11 mouse cellular contexts compared by ENCODE assay signal in genomic region chr1:128303900-128304299, GRCm38 (mm10). TPM values are rescaled to one million over a fixed set of nuclear protein-coding genes. Genes with fewer than 3 reads are reported as not detected.
DNase-seq lines count a peak whose midpoint lies in the region; ATAC-seq and TF ChIP-seq lines count a peak whose summit lies in the region.
"Had no signal": no experiment of that assay in that cellular context is flagged by ENCODE, and none has a peak within 500 bp of the region (broad histone marks: within the 10 kb centered on the region; RNA-seq: fewer than 3 reads in every experiment).

No protein-coding gene starts in this region.

- WGBS in kidney, embryonic 14.5 days = 80% methylated on average over 16 of the region's 16 CpGs
- WGBS in kidney, postnatal 0 days = 81% methylated on average over 16 of the region's 16 CpGs
- 92% methylated on average over 16 of the region's 16 CpGs for WGBS in heart, adult 2 months

- no peaks in the 10 kb centered on the region for H3K9me3 ChIP-seq in kidney, embryonic 14.5 days (ENCODE audit: control insufficient read depth, low read length)
- no peaks in the 10 kb centered on the region for H3K9me3 ChIP-seq in kidney, postnatal 0 days (replicated peaks; ENCODE audit: low read length)
- H3K9me3 ChIP-seq: limb, embryonic 15.5 days had no signal

- H3K79me2 ChIP-seq in heart, adult 2 months (replicated peaks; ENCODE audit: control insufficient read depth, insufficient read depth, low read length) = no peaks in the 10 kb centered on the region

- TF ChIP-seq CTCF in kidney, postnatal 0 days (IDR thresholded peaks at IDR 0.05; ENCODE audit: low read depth) = no peak
- no peak for TF ChIP-seq CTCF in heart, adult 2 months (IDR thresholded peaks at IDR 0.05)

- H3K27ac ChIP-seq in kidney, embryonic 14.5 days (ENCODE audit: low read depth, low read length) = no peak overlapping the region
- no peak overlapping the region for H3K27ac ChIP-seq in kidney, postnatal 0 days
- H3K27ac ChIP-seq in heart, adult 2 months = no peak overlapping the region
- H3K27ac ChIP-seq: limb, embryonic 15.5 days; midbrain, embryonic 12.5 days had no signal

- intact Hi-C loops in heart, adult 2 months (cut with DNase I) = no loop called here

- H3K36me3 ChIP-seq in kidney, embryonic 14.5 days (ENCODE audit: control insufficient read depth, insufficient read depth, low read length) = no peaks in the 10 kb centered on the region
- H3K36me3 ChIP-seq in kidney, postnatal 0 days (ENCODE audit: insufficient read depth, low read length) = no peaks in the 10 kb centered on the region
- H3K36me3 ChIP-seq in heart, adult 2 months (ENCODE audit: control insufficient read depth, insufficient read depth, low read length) = no peaks in the 10 kb centered on the region
- H3K36me3 ChIP-seq: midbrain, embryonic 12.5 days had no signal

- ATAC-seq in kidney, embryonic 14.5 days (ENCODE audit: low FRiP score, low TSS enrichment) = no peak
- ATAC-seq in kidney, postnatal 0 days (replicated peaks; ENCODE audit: low FRiP score, low read depth) = peak; percentile 36; the same call in 1 of the 2 replicates
- ATAC-seq in inflammation-experienced regulatory T-cells, adult 6 months = no peak

- H3K4me1 ChIP-seq in kidney, embryonic 14.5 days (ENCODE audit: control insufficient read depth, insufficient read depth, low read length) = no peaks in the 10 kb centered on the region
- no peaks in the 10 kb centered on the region for H3K4me1 ChIP-seq in kidney, postnatal 0 days (replicated peaks; ENCODE audit: insufficient read depth, low read length)
- no peaks in the 10 kb centered on the region for H3K4me1 ChIP-seq in heart, adult 2 months (ENCODE audit: control insufficient read depth, insufficient read depth, low read length)
- H3K4me1 ChIP-seq: limb, embryonic 15.5 days; midbrain, embryonic 12.5 days had no signal

- TF ChIP-seq POLR2A in heart, adult 2 months (IDR thresholded peaks at IDR 0.05; ENCODE audit: insufficient read depth, low read depth, low read length) = no peak

- no peak overlapping the region for H3K9ac ChIP-seq in kidney, embryonic 14.5 days (ENCODE audit: low read depth, low read length)
- H3K9ac ChIP-seq in kidney, postnatal 0 days (ENCODE audit: low read depth, low read length) = no peak overlapping the region
- H3K9ac ChIP-seq in heart, adult 2 months (ENCODE audit: low read depth, low read length) = no peak overlapping the region
- H3K9ac ChIP-seq: limb, embryonic 15.5 days; midbrain, embryonic 12.5 days had no signal

- no peak for TF ChIP-seq EP300 in heart, adult 2 months (IDR thresholded peaks at IDR 0.05; ENCODE audit: insufficient read depth, low read depth, low read length)

- peak; percentile 87 for DNase-seq in kidney, adult 11 months
- peak; percentile 86 for DNase-seq in Muller cell, postnatal 12 days (ENCODE audit: inconsistent ontology term)
- DNase-seq in cerebellum, adult 9-11 months = peak; percentile 94
- no peak for DNase-seq in kidney, postnatal 0 days (ENCODE audit: low spot score)
- DNase-seq in heart, adult 2 months = no peak
- DNase-seq in thymus, postnatal 36 days = no peak
- DNase-seq: heart, postnatal 4 days had no signal

- no peak overlapping the region for H3K4me2 ChIP-seq in kidney, embryonic 14.5 days (replicated peaks; ENCODE audit: low read depth, low read length)
- H3K4me2 ChIP-seq in kidney, postnatal 0 days (ENCODE audit: low read length) = no peak overlapping the region
- H3K4me2 ChIP-seq: limb, embryonic 15.5 days; midbrain, embryonic 12.5 days had no signal

- H3K27me3 ChIP-seq in kidney, embryonic 14.5 days (ENCODE audit: control insufficient read depth, insufficient read depth, low read length) = no peaks in the 10 kb centered on the region
- no peaks in the 10 kb centered on the region for H3K27me3 ChIP-seq in kidney, postnatal 0 days (ENCODE audit: insufficient read depth, low read length)
- H3K27me3 ChIP-seq in heart, adult 2 months (ENCODE audit: control insufficient read depth, insufficient read depth, low read length) = no peaks in the 10 kb centered on the region
- H3K27me3 ChIP-seq: limb, embryonic 15.5 days; midbrain, embryonic 12.5 days had no signal

- no peak overlapping the region for H3K4me3 ChIP-seq in kidney, embryonic 14.5 days (ENCODE audit: low read length)
- no peak overlapping the region for H3K4me3 ChIP-seq in kidney, postnatal 0 days (replicated peaks; ENCODE audit: low read depth, low read length)
- no peak overlapping the region for H3K4me3 ChIP-seq in heart, adult 2 months
- H3K4me3 ChIP-seq: limb, embryonic 15.5 days; midbrain, embryonic 12.5 days had no signal

RNA-seq across cellular contexts. Expression of gene Lct, which starts 24.2 kb away (rescaled TPM):
- 0.26 and 0.46 TPM in 2 replicates for polyA plus RNA-seq in kidney, embryonic 14.5 days (2014; fragmentation: Nextera tagmentation; extraction: Ambion mirVana)
- 0.11 and 0.13 TPM in 2 replicates for polyA plus RNA-seq in kidney, postnatal 0 days (2015; fragmentation: Nextera tagmentation; extraction: Ambion mirVana)
- under 1 TPM; 0.08 to 0.53 (median 0.17) TPM for polyA plus RNA-seq in inflammation-experienced regulatory T-cells, adult 6 months (2017; shearing (Covaris generic))
- total RNA-seq in heart, adult 2 months (2021) = not detected
- 0.02 TPM in 1 of 2 replicates, not detected in the other for polyA plus RNA-seq in heart, adult 2 months (2012; rRNA removed)

RNA-seq across cellular contexts. Expression of gene Mcm6, which starts 55.6 kb away (rescaled TPM):
- 176 and 308 TPM in 2 replicates for polyA plus RNA-seq in kidney, embryonic 14.5 days (2014; fragmentation: Nextera tagmentation; extraction: Ambion mirVana)
- 126 and 149 TPM in 2 replicates for polyA plus RNA-seq in kidney, postnatal 0 days (2015; fragmentation: Nextera tagmentation; extraction: Ambion mirVana)
- 100 to 1,000 TPM in 2 of 3 experiments, 10 to 100 TPM in 1; 93.0 to 227 (median 108) TPM for polyA plus RNA-seq in inflammation-experienced regulatory T-cells, adult 6 months (2017; shearing (Covaris generic))
- 1 to 10 TPM; 5.2 to 5.7 TPM for total RNA-seq in heart, adult 2 months (2021)
- 3.4 and 4.5 TPM in 2 replicates for polyA plus RNA-seq in heart, adult 2 months (2012; rRNA removed)

Comparison
In these comparisons a context has a peak if more than half of its experiments do, and no peak if none do; other contexts are left out.
1. DNase-seq: peak in kidney, adult 11 months (single experiment), Muller cell, postnatal 12 days (single experiment) and cerebellum, adult 9-11 months (single experiment); none in kidney, postnatal 0 days (single experiment), heart, adult 2 months (0 of 2) and thymus, postnatal 36 days (0 of 2).
2. RNA of gene Mcm6, which starts 55.6 kb away (polyA plus RNA-seq): 176 to 308 TPM in kidney, embryonic 14.5 days, 126 to 149 TPM in kidney, postnatal 0 days and 93.0 to 227 TPM in inflammation-experienced regulatory T-cells, adult 6 months; 3.4 to 4.5 TPM in heart, adult 2 months; every median in the first group is over 10 times any median in the second.